Mouse (Mus musculus): ENCODE data around the gene Tln1. TPM values are rescaled to one million over a fixed set of nuclear protein-coding genes. Genes with fewer than 3 reads are reported as not detected.
"Not testable (repeated sequence)": the region's sequence is repeated elsewhere in the genome, so short reads cannot be mapped to it uniquely, and the experiment has no call there.

Tln1 gene
- total RNA-seq, 2 experiments from 2014 or later = 52.3 to 62.4 TPM

DNA sequence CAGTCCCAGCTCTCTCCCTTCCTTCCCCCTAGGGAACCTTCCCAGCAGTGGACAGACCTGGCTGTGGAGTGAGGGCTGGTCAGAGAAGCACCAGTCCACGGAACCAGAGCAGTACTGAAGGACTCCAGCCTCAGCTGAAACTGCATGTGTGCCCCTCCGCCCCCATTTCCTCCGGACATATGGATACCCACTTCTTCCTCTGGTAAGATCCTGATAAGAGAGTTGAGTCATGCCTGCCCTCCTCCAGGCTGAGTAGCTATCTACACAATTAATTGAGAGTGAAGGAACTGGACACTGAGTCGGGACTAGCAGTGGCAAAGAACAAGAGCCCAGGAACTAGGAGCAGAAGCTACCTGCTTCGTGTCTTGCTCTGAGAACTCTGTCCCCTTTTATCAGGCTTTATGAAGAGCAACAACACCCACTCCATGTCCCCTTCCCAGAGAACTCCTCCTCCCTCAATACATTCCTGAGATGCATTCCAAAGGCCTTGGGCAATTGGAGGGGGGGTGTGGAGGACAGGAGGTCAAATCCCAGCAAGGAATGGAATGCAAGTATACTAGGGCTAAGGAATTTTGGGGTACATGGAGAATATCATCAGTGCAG lies 4.4 kb downstream of the Tln1 start:
- no peak for TF ChIP-seq CTCF (IDR thresholded peaks at IDR 0.05)
- Histone ChIP-seq H3K27ac (peak overlapping the region; percentile 99), H3K4me3 (peak overlapping the region; percentile 83)
- no peak for DNase-seq
- intact Hi-C loops (cut with DNase I) = loop anchor here (10.0 kb wide), 1 partner anchor 523 kb away; the partner anchor contains the start of gene Stoml2

DNA sequence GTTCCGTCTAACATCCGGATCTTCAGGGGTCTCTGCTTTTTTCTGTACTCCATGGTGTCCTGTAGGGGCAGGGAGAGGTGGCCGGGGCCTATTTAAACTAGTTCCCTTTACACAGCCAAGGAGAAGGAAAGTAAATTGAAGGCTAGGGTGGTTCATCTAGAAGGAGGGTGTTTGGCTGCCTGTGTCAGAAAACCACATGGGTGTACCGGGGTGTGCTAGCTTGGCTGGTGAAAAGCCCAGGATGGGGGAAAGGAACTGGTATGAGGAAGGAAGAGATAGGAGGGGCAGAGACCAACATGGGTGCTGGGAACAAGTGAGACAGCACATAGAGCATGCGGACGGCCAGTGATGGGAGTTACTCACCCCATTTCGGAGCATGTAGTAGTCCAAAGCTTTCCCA lies 6.6 kb downstream of the Tln1 start:
- Histone ChIP-seq H3K27ac (no peak overlapping the region), H3K4me3 (no peak overlapping the region)
- DNase-seq = no peak
- no peak for TF ChIP-seq CTCF (IDR thresholded peaks at IDR 0.05)
- intact Hi-C loops (cut with DNase I) = loop anchor here (2.0 to 10.0 kb wide), 2 partner anchors 13 to 521 kb away; partner anchors contain the start of gene Stoml2

DNA sequence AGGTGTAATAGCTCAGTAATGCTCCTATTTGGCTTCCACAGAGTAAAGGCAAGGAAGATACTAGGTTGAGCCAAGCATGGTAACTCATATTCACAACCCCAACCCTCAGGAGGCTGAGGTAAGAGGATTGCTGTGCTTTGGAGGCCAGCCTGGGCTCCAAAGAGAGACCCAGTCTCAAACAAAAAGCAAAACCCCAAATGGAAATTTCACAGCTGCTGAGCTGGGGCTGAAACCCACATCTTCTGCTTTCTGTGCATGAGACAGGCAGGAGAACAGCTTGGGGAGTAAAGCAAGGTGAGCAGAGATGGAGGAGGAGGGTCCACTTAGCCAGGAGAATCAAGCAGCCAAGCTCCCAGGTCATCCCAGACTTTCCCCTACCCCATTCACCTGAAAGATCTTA lies 8.6 kb downstream of the Tln1 start:
- no peak for DNase-seq
- no peak for TF ChIP-seq CTCF (IDR thresholded peaks at IDR 0.05)
- intact Hi-C loops (cut with DNase I) = loop anchor here (10.0 kb wide), 1 partner anchor 519 kb away; the partner anchor contains the start of gene Stoml2

DNA sequence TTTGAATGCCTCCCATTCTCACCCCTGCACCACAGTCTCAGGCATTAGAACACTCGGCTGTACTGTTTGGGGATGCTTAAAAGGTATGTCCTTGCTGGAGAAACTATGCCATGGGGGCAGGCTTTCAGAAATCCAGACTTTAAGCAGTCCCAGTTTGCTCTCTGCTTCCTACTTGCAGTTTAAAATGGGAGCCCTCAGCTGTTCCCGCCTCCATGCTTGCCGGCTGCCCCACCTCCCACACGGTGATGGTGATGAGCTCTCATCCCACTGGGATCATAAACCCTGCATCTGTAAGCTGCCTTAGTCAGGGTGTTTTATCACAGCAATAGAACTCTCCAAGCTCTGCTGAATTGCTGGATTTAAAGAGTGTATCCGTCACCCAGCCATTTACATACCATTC lies 10.1 kb downstream of the Tln1 start:
- intact Hi-C loops (cut with DNase I) = loop anchor here (10.0 kb wide), 1 partner anchor 518 kb away; the partner anchor contains the start of gene Stoml2
- Histone ChIP-seq H3K4me3 (no peak overlapping the region), H3K27ac (no peak overlapping the region)
- no peak for DNase-seq
- TF ChIP-seq CTCF (IDR thresholded peaks at IDR 0.05) = no peak

More for the DNA sequence above, 8.6 kb downstream of the Tln1 start:
- Histone ChIP-seq H3K4me3 (no peak overlapping the region), H3K27ac (no peak overlapping the region)

DNA sequence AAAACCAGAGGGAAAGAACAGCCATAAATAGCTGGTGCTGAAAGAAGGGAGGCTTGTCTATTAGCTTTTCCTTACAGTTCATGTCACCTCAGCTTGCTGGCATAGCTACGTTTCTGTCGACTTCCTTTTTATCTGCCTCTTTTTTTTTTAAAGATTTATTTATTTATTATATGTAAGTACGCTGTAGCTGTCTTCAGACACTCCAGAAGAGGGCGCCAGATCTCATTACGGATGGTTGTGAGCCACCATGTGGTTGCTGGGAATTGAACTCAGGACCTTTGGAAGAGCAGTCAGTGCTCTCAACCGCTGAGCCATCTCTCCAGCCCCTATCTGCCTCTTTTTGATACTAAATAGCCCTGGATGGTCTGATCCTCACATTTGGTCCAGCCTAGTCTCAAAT lies 10.6 kb downstream of the Tln1 start:
- H3K4me3 ChIP-seq, H3K27ac ChIP-seq, DNase-seq: not testable (repeated sequence)
- intact Hi-C loops (cut with DNase I) = loop anchor here (10.0 kb wide), 1 partner anchor 517 kb away; the partner anchor contains the start of gene Stoml2
- peak; percentile 42 for TF ChIP-seq CTCF (IDR thresholded peaks at IDR 0.05)

DNA sequence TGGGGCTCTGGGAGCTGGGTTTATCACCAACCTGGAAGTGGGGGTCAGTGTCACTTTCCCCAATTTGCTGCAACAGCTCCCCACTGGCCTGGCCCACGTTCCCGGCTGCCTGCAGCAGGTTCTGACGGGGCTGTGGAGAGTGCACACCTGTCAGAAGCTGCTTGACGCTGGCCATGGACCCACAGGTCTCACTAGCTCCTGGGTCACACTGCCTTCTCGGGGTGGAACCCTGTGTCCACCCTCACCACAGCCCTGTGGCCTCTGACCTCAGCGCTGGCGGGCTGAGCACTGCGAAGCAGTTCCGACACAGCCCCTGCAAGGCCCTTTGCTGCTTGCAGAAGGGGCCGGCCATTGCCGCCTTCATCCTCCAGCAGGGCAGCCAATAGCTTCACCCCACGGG lies 13.4 kb downstream of the Tln1 start:
- Histone ChIP-seq H3K4me3 (no peak overlapping the region), H3K27ac (no peak overlapping the region)
- no peak for TF ChIP-seq CTCF (IDR thresholded peaks at IDR 0.05)
- intact Hi-C loops (cut with DNase I) = no loop called here
- peak; percentile 10 for DNase-seq

DNA sequence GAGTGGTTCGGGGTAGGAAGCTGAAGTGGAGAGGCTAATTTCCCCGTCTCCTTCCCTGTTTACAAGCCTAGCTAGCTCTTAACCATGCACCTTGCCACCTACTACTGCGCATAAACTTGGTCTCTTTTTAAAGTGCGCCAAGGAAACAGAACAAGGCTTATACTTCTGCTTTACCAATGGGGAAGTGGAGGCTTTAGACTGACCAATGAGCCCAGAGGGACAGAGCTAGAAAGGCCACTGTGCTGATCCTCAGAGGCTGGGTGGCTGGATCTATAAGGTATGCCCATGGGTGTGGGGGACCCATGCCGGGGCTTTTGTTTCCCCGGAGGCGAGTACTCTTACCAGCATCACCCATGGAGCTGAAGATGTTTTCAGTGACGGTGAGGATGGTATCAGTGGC lies 15.3 kb downstream of the Tln1 start:
- DNase-seq = no peak
- intact Hi-C loops (cut with DNase I) = no loop called here
- Histone ChIP-seq H3K27ac (no peak overlapping the region), H3K4me3 (no peak overlapping the region)
- no peak for TF ChIP-seq CTCF (IDR thresholded peaks at IDR 0.05)

DNA sequence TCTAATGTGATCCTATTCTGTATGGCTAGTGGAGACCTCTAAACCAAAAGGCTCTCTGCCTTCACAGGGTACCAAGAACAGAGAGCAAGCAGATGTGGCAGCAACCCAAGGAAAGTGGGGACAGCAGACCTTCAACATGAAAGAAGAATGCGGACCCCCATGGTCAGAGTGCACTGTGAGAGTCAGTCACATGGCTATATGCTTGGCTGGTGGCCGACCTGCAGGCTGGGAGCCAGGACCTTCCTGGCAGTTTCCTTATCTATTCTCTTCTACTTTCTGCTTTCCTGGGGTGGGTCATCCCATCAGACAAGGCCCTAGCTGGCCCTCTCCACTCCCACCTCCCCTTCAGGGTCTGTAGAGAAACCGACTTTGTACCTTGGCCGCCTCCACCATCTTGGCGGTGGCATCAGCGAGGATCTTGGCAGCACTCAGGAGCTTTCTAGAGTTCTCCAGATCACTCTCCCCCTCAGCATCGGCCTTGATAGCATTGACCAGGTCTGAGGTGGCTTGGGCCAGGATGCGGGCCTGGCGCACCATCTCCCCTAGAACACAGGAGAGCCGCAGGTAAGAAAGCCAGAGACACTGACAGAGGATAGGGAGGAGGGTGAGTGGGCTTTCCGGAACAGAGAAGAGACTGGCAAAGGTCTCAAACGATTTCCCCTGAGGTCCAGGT lies 16.0 kb downstream of the Tln1 start:
- H3K27ac ChIP-seq = no peak overlapping the region
- intact Hi-C loops (cut with DNase I) = no loop called here
- no peak overlapping the region for H3K4me3 ChIP-seq
- peak; percentile 13 for DNase-seq
- no peak for TF ChIP-seq CTCF (IDR thresholded peaks at IDR 0.05)

DNA sequence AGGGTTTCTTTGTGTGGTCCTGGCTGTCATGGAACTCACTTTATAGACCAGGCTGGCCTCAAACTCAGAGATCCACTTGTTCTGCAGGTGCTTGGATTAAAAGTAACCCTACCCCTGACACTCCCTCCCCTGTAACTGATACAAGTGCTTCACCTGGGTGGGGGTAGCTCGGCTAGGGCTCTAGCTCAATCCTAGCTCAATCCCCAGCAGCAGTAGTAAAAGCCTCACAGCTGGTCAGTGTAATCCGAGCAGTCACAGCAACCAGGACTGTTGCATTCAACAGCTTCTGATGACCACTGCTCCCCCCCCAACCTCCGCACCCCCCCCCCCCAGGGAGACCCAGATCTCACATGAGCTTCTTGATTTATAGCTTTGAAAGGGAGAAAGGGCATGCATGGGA lies 20.4 kb downstream of the Tln1 start:
- H3K27ac ChIP-seq = peak overlapping the region; percentile 20; the same call in 1 of the 2 replicates
- intact Hi-C loops (cut with DNase I) = loop anchor here (2.0 kb wide), 1 partner anchor 15 kb away; no protein-coding TSS in a partner anchor
- DNase-seq = peak; percentile 13
- H3K4me3 ChIP-seq = no peak overlapping the region
- TF ChIP-seq CTCF (IDR thresholded peaks at IDR 0.05) = no peak

DNA sequence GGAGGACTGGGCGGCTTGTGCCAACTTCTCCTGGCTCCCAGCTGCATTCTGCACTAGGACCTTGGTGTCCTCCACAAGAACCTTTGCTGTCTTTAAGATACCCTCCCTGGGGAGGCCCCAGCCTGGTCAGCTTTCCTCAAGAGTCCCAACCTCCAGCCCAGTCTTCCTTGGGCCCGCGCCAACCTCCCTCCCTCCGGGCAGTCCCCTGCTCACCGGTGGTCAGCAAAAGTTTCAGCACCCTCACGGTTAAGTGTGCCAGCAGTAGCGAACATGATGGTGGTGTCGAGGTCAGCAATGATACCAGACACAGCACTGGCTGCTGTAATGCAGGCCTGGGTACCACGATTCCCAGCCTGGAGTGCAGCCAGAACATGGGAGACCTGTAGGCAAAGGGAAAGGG lies 26.5 kb downstream of the Tln1 start:
- no peak for TF ChIP-seq CTCF (IDR thresholded peaks at IDR 0.05)
- intact Hi-C loops (cut with DNase I) = no loop called here
- Histone ChIP-seq H3K27ac (no peak overlapping the region), H3K4me3 (no peak overlapping the region)
- peak; percentile 44 for DNase-seq

DNA sequence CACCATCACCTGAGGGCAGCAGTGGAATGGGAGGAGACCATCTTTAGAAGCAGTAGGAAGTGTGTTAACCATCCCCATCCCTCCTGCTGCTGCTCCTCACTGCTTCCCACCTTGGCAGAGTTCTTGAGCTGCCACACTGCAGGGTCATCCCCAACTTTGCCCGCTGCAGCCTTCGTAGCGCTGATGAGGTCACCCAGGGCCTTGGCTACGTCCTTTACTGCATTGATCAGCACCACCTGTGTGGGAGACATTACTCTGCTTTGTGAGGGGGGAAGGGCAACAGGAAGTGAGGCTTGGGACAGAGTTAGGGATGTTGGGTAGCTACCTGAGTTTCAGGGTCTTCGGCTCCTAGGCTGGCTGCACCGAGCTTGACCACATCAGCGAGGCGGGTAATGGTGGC lies 26.9 kb downstream of the Tln1 start:
- intact Hi-C loops (cut with DNase I) = no loop called here
- no peak overlapping the region for H3K27ac ChIP-seq
- DNase-seq = peak; percentile 16
- H3K4me3 ChIP-seq = no peak overlapping the region
- TF ChIP-seq CTCF (IDR thresholded peaks at IDR 0.05) = no peak

DNA sequence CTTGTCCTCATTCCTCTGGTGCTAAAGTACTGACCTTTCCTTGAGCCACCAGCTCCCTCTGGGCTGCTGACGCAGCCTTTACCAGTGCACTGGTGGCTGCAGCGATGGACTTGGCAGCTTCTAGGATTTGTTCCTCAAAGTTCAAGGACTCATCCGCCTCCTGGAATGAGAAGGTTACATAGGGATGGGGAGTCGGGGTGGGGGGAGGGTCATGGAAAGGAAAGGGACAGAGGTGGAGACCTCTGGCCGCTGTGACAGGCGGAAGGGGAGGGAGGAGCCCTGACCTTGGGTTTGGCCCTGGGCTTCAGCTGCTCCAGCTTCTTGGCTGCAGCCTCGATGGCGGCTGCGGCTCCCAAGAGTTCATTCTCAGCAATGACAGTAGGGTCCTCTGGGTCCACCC lies 29.2 kb downstream of the Tln1 start:
- Histone ChIP-seq H3K27ac (peak overlapping the region; percentile 85), H3K4me3 (peak overlapping the region; percentile 52; the same call in 1 of the 2 replicates)
- no peak for TF ChIP-seq CTCF (IDR thresholded peaks at IDR 0.05)
- peak; percentile 43 for DNase-seq
- intact Hi-C loops (cut with DNase I) = no loop called here

DNA sequence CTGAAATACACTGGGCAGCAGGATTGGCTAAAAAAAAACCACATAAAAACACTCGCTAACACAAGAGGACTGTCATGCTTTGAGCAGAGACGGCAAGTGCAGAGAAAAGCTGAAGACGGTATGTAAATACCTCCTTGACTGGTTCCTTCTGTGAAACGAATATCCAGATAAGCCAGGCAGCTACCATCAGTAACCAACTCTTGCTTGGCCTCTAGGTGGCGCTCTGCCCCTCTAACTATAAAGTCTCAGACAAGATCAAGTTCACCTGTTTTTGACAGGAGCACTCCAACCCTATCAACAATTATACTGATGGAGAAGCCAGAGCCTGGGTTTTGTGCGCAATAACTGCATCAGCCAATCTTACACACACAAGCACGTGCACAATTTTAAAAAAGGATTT lies 31.9 kb downstream of the Tln1 start:
- Histone ChIP-seq H3K27ac (peak overlapping the region; percentile 85), H3K4me3 (no peak overlapping the region; the same call in 1 of the 2 replicates)
- intact Hi-C loops (cut with DNase I) = no loop called here
- TF ChIP-seq CTCF (IDR thresholded peaks at IDR 0.05) = peak; percentile 89
- peak; percentile 86 for DNase-seq

Data from gastrocnemius, adult 2 months (tissue).